Mouse (Mus musculus): ENCODE measurements around the gene Nipbl.
A peak's percentile ranks its signal among the peaks of the same experiment; 100 is the strongest.

The Nipbl gene

GRCm38 (mm10) chr15:8302944-8303343 lies 141.3 kb downstream of the Nipbl start:
- DNase-seq (ENCODE audit: inconsistent age in 2 of 2, low spot score in 1 of 2): no peak

- DNase-seq (ENCODE audit: inconsistent age in 2 of 2, low spot score in 1 of 2): no peak
Measured at GRCm38 (mm10) chr15:8294150-8294549, 150.1 kb downstream of the Nipbl start.

- DNase-seq (ENCODE audit: inconsistent age in 2 of 2, low spot score in 1 of 2): no peak
Measured at GRCm38 (mm10) chr15:8291251-8291650, 153.0 kb downstream of the Nipbl start.

GRCm38 (mm10) chr15:8282155-8282554 lies 162.1 kb downstream of the Nipbl start:
- DNase-seq (ENCODE audit: inconsistent age in 2 of 2, low spot score in 1 of 2): no peak

- no peak for DNase-seq (ENCODE audit: inconsistent age in 2 of 2, low spot score in 1 of 2)
Measured at GRCm38 (mm10) chr15:8281701-8282100, 162.6 kb downstream of the Nipbl start.

- peak; percentile 66 to 79 for DNase-seq (ENCODE audit: inconsistent age in 2 of 2, low spot score in 1 of 2)
Measured at GRCm38 (mm10) chr15:8279929-8280610, 164.2 kb downstream of the Nipbl start.

GRCm38 (mm10) chr15:8279320-8279779 lies 164.9 kb downstream of the Nipbl start:
- DNase-seq (ENCODE audit: inconsistent age in 2 of 2, low spot score in 1 of 2): peak; percentile 27 to 68

- peak; percentile 69 to 75 for DNase-seq (ENCODE audit: inconsistent age in 2 of 2, low spot score in 1 of 2)
Measured at GRCm38 (mm10) chr15:8277916-8278315, 166.3 kb downstream of the Nipbl start.

- DNase-seq (ENCODE audit: inconsistent age in 2 of 2, low spot score in 1 of 2): no peak
Measured at GRCm38 (mm10) chr15:8271952-8272351, 172.3 kb downstream of the Nipbl start.

- DNase-seq (ENCODE audit: inconsistent age in 2 of 2, low spot score in 1 of 2): no peak
Measured at GRCm38 (mm10) chr15:8268231-8268630, 176.0 kb downstream of the Nipbl start.

GRCm38 (mm10) chr15:8267211-8267610 lies 177.1 kb downstream of the Nipbl start:
- DNase-seq (ENCODE audit: inconsistent age in 2 of 2, low spot score in 1 of 2): no peak

GRCm38 (mm10) chr15:8265946-8266345 lies 178.3 kb downstream of the Nipbl start:
- DNase-seq (ENCODE audit: inconsistent age in 2 of 2, low spot score in 1 of 2): no peak
